Mouse (Mus musculus) urinary bladder, postnatal 10 days (tissue): ENCODE results near the gene Cdiptos.

Experiments
- DNase-seq: peaks from one replicate; pipeline ENCODE4 v3.0.0; 2022; ENCODE audit warnings: low spot score

Gene Cdiptos

DNA sequence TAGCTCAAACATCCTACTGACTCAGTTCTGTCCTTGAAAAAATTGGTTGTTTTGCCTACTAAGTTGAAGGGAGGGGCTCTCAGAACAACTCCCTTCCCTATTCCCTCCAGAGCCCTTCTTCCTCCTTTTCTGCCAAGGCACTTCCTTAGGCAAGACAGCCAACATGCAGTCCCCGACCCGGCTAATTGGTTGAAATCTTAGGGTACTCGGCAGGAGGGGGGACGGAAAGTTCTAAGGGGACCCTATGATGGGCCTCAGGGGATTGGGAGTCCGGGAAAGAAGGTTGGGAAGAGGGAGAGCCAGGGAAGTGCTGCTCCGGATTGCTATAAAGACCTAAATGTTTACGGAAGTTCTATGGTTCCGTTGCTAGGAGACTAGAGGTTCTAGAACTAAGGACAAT is 405 bp downstream of the Cdiptos start:
- no peak for DNase-seq

DNA sequence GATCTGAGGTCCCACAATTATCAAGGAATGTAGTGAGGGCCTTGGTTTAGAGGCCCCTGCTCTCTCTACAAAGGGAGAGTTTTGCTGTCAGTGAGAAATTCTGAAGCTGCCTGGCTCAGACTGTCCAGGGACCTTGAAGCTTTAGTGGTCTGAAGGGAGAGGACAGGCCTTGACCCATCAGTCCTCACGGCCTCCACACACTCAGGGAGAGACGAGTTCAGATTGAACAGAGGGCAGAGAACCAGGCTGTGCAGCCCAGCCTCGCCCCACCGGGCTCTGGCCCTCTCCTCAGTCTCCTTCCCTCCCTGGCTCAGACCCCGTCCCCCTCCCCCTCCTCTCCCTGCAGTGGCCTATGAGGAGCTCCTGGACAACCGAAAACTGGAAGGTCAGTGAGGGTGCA is 8.5 kb downstream of the Cdiptos start:
- no peak for DNase-seq

- DNase-seq: no peak
Measured at GRCm38 (mm10) chr7:126965568-126965967, 10.3 kb downstream of the Cdiptos start.

- no peak for DNase-seq
Measured at GRCm38 (mm10) chr7:126963548-126964286, 12.2 kb downstream of the Cdiptos start.

DNA sequence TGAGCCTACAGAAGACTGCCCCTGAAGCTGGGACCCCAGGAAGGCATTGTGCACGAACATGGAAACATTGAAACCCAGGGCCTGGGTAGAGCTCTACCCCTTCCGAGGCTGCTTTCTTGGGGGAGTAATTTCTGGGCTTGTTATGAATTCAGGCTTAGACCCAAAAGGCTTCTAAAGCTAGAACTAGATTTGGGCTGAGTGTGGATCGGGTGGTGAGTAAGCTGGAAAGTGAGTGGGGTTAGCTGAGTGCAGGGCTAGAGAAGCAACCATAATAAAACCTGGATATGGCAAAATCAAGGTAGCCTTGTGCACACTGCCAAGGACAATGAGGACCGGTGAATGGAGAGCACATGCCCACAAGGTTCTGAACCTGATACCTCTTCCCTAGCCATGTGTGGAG is 13.9 kb downstream of the Cdiptos start:
- DNase-seq: no peak

GRCm38 (mm10) chr7:126961095-126961494 is 14.8 kb downstream of the Cdiptos start:
- no peak for DNase-seq

DNA sequence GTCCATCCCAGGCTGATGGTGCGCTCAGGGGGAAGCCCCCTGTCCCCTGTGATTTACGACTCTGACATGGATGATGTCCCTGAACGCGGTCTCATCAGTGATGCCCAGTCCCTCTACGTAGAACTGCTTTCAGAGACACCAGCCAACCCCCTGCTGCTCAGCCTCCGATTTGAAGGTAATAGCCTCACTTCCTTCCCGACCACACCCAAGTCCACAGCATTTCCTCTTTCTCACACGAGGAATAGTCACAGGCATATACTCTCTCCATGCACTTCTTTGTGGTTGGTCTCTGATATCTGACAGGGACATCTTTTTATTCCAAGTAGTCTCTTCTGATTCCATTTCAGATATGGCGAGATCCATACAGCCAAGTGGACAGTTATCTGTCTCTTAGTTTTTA is 16.1 kb downstream of the Cdiptos start:
- no peak for DNase-seq

DNA sequence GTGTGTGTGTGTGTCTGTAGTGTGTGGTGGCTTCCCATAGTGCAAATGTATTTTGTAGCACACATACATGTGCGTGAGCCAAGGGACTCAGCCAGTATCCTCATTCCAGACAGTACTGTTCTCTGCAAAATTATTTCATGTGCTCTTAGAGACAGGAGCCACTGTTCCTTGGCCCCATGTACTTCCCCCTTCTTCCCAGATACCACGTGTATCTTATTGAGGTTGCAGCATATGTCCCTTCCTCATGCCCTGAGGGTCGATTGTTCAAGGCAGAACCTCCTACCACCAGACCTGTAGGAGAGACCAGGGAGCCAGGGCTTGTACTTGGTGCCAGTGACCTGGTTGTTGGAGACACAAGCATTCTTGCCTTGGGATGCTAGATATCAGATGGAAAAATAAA is 20.8 kb downstream of the Cdiptos start:
- no peak for DNase-seq

DNA sequence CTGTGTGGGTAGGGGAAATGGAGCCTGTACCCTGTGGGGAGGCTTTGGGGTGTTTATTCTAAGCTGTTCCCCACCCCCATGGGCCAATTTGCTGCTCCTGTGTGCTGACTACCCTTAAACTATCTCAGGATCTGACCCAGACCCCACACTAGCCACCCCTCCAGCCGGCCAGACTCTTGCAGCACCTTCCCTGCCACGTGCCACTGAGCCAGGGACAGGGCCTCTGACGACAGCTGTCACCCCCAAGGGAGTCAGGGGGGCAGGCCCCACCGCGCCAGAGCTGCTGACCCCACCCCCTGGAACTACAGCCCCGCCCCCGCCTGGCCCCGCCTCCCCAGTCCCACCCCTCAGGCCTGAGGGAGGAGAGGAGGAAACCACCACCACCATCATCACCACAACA is 23.3 kb downstream of the Cdiptos start:
- DNase-seq: no peak

DNA sequence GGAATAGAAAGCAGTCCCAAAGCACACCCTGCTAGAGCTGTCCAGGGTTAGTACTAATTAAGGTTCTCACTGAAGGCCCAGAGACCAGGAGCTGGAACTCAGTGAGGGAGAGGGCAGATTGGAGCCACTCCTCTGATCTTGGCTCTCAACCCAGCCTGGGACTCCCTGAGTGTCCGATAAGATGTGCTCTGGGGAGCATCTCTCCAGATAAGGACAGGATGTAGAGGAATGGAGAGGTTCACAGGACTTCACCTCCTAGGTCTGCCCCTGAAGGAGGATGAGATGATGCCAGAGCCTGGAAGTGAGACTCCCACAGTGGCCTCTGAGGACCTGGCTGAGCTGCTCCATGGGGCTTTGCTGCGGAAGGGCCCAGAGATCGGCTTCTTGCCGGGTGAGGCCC is 24.2 kb downstream of the Cdiptos start:
- DNase-seq: no peak

DNA sequence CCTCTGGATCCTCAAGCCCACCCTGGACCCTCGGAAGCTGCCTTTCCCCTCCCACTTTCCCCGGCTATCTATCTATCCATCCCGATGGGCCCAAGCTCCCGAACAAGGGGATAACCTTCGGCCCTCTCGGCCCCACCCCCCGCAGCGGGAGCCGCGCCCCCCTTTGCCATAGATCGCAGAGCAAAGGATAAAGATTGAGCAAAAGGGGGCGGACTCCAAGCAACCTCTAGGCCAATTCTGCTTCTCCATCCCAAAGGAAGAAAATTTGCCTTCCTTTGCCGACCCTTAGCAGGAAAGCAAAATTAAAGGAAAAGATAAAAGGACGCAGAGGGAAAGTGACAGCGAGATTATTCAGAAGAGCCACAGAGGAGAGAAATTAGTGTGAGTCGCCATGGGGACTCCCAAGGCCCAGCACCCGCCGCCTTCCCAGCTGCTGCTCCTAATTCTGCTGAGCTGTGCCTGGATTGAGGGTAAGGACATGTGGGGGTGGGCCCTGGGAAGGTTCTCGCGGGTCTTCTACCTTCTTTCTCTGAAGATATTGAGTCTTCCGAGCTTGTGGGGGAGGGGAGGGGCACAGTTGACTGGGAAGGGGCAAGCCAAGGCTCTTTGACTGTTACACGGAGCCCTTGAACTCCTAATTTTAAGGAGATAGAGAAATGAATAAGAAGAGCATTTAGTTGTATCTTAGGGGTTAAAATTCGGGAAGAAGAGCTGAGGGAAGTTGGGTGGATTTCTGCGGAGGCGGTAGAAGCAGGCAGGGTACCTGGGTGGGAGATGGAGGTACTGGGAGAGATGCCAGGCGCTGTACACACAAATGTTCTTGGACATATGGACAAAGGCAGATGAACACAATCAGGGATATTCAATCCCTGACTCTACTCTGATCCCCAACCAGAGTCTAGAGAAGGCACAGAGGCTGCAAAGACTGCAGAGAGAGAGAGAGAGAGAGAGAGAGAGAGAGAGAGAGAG is 25.0 kb downstream of the Cdiptos start:
- no peak for DNase-seq

DNA sequence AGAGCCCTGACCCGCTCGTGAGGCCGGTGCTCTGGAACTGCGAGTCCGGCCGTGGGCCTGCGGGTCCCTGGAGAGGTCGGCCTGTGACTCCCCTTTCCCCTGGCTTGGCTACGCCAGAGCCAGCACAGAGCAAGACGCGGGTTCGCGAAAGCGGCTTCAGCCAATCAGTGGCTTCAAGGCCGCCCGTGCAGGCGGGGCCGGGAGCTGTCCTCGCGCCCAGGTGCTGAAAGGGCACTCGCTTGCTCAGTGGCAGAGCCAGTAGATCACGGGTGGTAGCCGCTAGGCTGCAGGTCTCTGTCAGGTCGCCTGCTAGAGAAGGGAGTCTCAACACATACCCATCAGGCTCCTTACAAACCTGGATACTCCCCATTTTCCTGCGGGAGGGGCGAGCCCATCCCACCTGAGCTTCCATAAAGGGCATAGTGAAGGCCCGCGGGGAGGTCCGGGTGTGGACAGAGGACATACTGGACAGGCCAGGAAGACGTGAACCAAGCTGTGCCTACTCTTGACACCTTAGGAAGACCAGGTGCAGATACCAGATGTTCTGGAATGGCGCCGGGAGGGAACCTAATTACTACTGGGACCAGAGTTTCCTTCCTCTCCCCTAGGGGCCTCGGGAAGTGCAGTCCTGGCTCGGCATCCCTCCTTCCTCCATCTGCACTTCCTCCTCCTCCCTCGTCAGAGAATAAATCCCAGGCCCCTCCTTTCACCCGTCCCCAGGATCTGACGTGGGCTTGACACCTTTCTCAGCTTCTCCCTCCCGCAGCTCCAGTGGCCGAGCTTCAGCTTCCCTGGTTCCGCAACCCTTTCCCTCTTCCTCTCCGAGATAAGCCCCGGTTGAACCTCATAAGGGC is 25.9 kb downstream of the Cdiptos start, which contains the start of gene Sez6l2:
Sez6l2 (plus strand) TSS at position 771 of the 854 bp plus-strand sequence.
- DNase-seq: peak; percentile 64

GRCm38 (mm10) chr7:126949403-126949792 is 26.5 kb downstream of the Cdiptos start, which contains the start of gene Asphd1:
Asphd1 (minus strand) TSS chr7:126949582.
- DNase-seq: no peak

GRCm38 (mm10) chr7:126948626-126949025 is 27.3 kb downstream of the Cdiptos start:
- no peak for DNase-seq

DNA sequence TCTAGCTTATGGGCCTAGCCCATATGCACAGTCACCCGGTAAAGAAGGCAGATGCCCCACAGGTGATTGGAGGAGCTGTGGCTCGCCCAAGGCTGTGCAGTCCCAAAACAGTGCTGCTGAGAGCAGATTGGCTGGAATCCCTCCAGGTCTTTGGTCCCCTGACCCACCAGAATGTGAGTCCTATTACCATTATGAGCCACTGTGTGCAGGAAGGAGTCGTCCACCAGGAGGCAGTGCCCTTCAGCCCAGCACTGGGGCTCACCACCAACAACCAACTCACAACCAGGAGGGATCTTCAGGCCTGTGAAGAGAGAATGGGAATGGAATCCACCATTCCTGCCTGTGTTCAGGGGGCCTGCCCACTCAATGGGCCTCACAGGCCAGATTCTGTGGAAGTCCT is 29.4 kb downstream of the Cdiptos start:
- DNase-seq: no peak

- no peak for DNase-seq
Measured at GRCm38 (mm10) chr7:126941801-126942200, 34.1 kb downstream of the Cdiptos start.

GRCm38 (mm10) chr7:126941171-126941570 is 34.7 kb downstream of the Cdiptos start:
- DNase-seq: no peak

GRCm38 (mm10) chr7:126932652-126933051 is 43.2 kb downstream of the Cdiptos start:
- DNase-seq: no peak

GRCm38 (mm10) chr7:126929046-126929445 is 46.9 kb downstream of the Cdiptos start:
- DNase-seq: no peak

GRCm38 (mm10) chr7:126928384-126929037 is 47.4 kb downstream of the Cdiptos start, which contains the start of gene Kctd13:
Kctd13 (plus strand) TSS chr7:126928879.
- peak; percentile 62 for DNase-seq

DNA sequence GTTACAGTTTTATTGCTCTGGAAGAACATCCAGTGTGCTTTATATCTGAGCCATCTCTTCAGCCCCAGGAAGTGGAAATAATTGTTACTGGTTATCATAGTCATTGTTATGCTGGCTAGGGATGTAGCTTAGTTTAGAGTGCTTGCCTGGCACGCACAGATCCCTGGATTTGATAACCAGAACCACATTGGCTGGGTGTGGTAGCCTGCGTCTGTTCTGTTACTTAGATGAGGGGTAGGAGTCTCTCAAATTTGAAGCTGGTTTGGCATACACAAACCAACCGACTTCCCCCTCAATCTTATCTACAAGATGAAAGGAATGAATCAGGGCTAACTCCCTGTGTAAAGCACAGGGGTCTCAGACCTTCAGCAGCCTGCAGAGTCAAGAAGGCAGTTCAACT is 49.6 kb downstream of the Cdiptos start:
- DNase-seq: no peak
